ENCODE assay signal across 11 mouse cellular contexts in genomic region chr4:139054300-139054923, GRCm38 (mm10). TPM values are rescaled to one million over a fixed set of nuclear protein-coding genes. Genes with fewer than 3 reads are reported as not detected.
DNase-seq lines count a peak whose midpoint lies in the region; ATAC-seq and TF ChIP-seq lines count a peak whose summit lies in the region.
"Had no signal": no experiment of that assay in that cellular context is flagged by ENCODE, and none has a peak within 500 bp of the region (broad histone marks: within the 10 kb centered on the region; RNA-seq: fewer than 3 reads in every experiment).

No protein-coding gene starts in this region.

- H3K36me3 ChIP-seq in midbrain, embryonic 11.5 days (ENCODE audit: control insufficient read depth, insufficient read depth, low read length) = no peaks in the 10 kb centered on the region
- no peaks in the 10 kb centered on the region for H3K36me3 ChIP-seq in midbrain, embryonic 10.5 days
- no peaks in the 10 kb centered on the region for H3K36me3 ChIP-seq in stomach, postnatal 0 days (ENCODE audit: control insufficient read depth, insufficient read depth, low read length)
- H3K36me3 ChIP-seq: stomach, embryonic 15.5 days had no signal

- H3K9me3 ChIP-seq in midbrain, embryonic 11.5 days (ENCODE audit: control insufficient read depth, low read length) = no peaks in the 10 kb centered on the region
- no peaks in the 10 kb centered on the region for H3K9me3 ChIP-seq in midbrain, embryonic 10.5 days (replicated peaks)
- no peaks in the 10 kb centered on the region for H3K9me3 ChIP-seq in stomach, postnatal 0 days (ENCODE audit: control insufficient read depth, low read length)
- H3K9me3 ChIP-seq: stomach, embryonic 15.5 days had no signal

- 54% methylated on average over 9 of the region's 9 CpGs for WGBS in midbrain, embryonic 11.5 days
- 50% methylated on average over 9 of the region's 9 CpGs for WGBS in midbrain, embryonic 10.5 days
- 55% methylated on average over 9 of the region's 9 CpGs for WGBS in stomach, postnatal 0 days

- H3K9ac ChIP-seq in midbrain, embryonic 11.5 days (ENCODE audit: low read length) = no peak overlapping the region
- no peak overlapping the region for H3K9ac ChIP-seq in stomach, postnatal 0 days (ENCODE audit: low read length)
- H3K9ac ChIP-seq: stomach, embryonic 15.5 days had no signal

- ATAC-seq in midbrain, embryonic 11.5 days (ENCODE audit: low FRiP score) = no peak
- ATAC-seq in stomach, postnatal 0 days (ENCODE audit: low FRiP score, low TSS enrichment) = no peak

- H3K4me1 ChIP-seq in midbrain, embryonic 11.5 days (ENCODE audit: control insufficient read depth, insufficient read depth, low read length) = no peaks in the 10 kb centered on the region
- no peaks in the 10 kb centered on the region for H3K4me1 ChIP-seq in midbrain, embryonic 10.5 days
- H3K4me1 ChIP-seq in stomach, postnatal 0 days (replicated peaks; ENCODE audit: control insufficient read depth, insufficient read depth) = no peaks in the 10 kb centered on the region
- H3K4me1 ChIP-seq: stomach, embryonic 15.5 days had no signal

- peak; percentile 13; the same call in 1 of the 2 replicates for TF ChIP-seq CTCF in stomach, postnatal 0 days (IDR thresholded peaks at IDR 0.05; ENCODE audit: low read depth)

- intact Hi-C loops in left cerebral cortex, postnatal 25 days (cut with DNase I) = no loop called here

- H3K4me3 ChIP-seq in midbrain, embryonic 11.5 days (ENCODE audit: low read depth, low read length) = no peak overlapping the region
- H3K4me3 ChIP-seq in midbrain, embryonic 10.5 days = no peak overlapping the region
- H3K4me3 ChIP-seq in stomach, postnatal 0 days (ENCODE audit: low read depth, low read length) = no peak overlapping the region
- H3K4me3 ChIP-seq: stomach, embryonic 15.5 days had no signal

- H3K27me3 ChIP-seq in midbrain, embryonic 11.5 days (ENCODE audit: control insufficient read depth, insufficient read depth, low read length) = no peaks in the 10 kb centered on the region
- H3K27me3 ChIP-seq in midbrain, embryonic 10.5 days (ENCODE audit: low read depth, poor library complexity, severe bottlenecking) = no peaks in the 10 kb centered on the region
- no peaks in the 10 kb centered on the region for H3K27me3 ChIP-seq in stomach, postnatal 0 days (ENCODE audit: control insufficient read depth, insufficient read depth, low read length)
- H3K27me3 ChIP-seq: stomach, embryonic 15.5 days had no signal

- DNase-seq in adrenal gland, adult 2 months = peak; percentile 13
- DNase-seq in adrenal gland, postnatal 25 days = no peak
- peak; percentile 39 for DNase-seq in midbrain, embryonic 11.5 days (ENCODE audit: low spot score, missing footprints)
- DNase-seq in midbrain, embryonic 10.5 days (ENCODE audit: low spot score) = no peak
- DNase-seq in left cerebral cortex, postnatal 25 days (ENCODE audit: low spot score in 2 of 2) = peak; percentile 60 to 69
- DNase-seq in stomach, postnatal 0 days (ENCODE audit: low spot score) = no peak
- DNase-seq in urinary bladder, adult 2 months (ENCODE audit: low spot score) = no peak
- no peak for DNase-seq in embryo, embryonic 10 days (ENCODE audit: low spot score)
- DNase-seq: gastrocnemius, postnatal 14 days had no signal

- no peak overlapping the region for H3K4me2 ChIP-seq in midbrain, embryonic 11.5 days
- H3K4me2 ChIP-seq in stomach, postnatal 0 days (replicated peaks; ENCODE audit: low read depth) = no peak overlapping the region
- H3K4me2 ChIP-seq: stomach, embryonic 15.5 days had no signal

- TF ChIP-seq EP300 in stomach, postnatal 0 days (optimal IDR thresholded peaks at IDR 0.05) = no peak

- H3K27ac ChIP-seq in midbrain, embryonic 11.5 days (ENCODE audit: low read depth, low read length) = no peak overlapping the region
- H3K27ac ChIP-seq in midbrain, embryonic 10.5 days (replicated peaks) = no peak overlapping the region
- H3K27ac ChIP-seq in stomach, postnatal 0 days (replicated peaks) = no peak overlapping the region
- H3K27ac ChIP-seq: stomach, embryonic 15.5 days had no signal

RNA-seq across cellular contexts. Expression of gene Htr6, which starts 21.0 kb away (rescaled TPM):
- total RNA-seq in adrenal gland, adult 2 months (2021) = under 1 TPM; 0.14 to 0.41 TPM
- polyA plus RNA-seq in adrenal gland, adult 2 months (2012; rRNA removed) = 1.1 and 1.3 TPM in 2 replicates
- 0.33 and 0.52 TPM in 2 replicates for total RNA-seq in adrenal gland, postnatal 25 days (2021)
- polyA plus RNA-seq in midbrain, embryonic 11.5 days (2014; fragmentation: Nextera tagmentation; extraction: Ambion mirVana) = not detected in 2 replicates
- polyA plus RNA-seq in midbrain, embryonic 10.5 days (2016; fragmentation: Nextera tagmentation; extraction: Ambion mirVana) = not detected in 2 replicates
- total RNA-seq in left cerebral cortex, postnatal 25 days (2021) = 1 to 10 TPM; 6.4 to 6.6 TPM
- 0.05 TPM in 1 of 2 replicates, not detected in the other for polyA plus RNA-seq in stomach, postnatal 0 days (2015; fragmentation: Nextera tagmentation; extraction: Ambion mirVana)
- polyA plus RNA-seq in urinary bladder, adult 2 months (2012; rRNA removed) = 0.06 and 0.07 TPM in 2 replicates
- total RNA-seq: gastrocnemius, postnatal 14 days; megakaryocyte-erythroid progenitor cell, adult 5-6 weeks had no signal
- polyA plus RNA-seq: stomach, embryonic 15.5 days had no signal

RNA-seq across cellular contexts. Expression of gene Nbl1, which starts 38.4 kb away (rescaled TPM):
- 10 to 100 TPM; 44.0 to 64.4 TPM for total RNA-seq in adrenal gland, adult 2 months (2021)
- polyA plus RNA-seq in adrenal gland, adult 2 months (2012; rRNA removed) = 135 and 182 TPM in 2 replicates
- total RNA-seq in adrenal gland, postnatal 25 days (2021) = 20.3 and 21.4 TPM in 2 replicates
- 12.7 and 13.6 TPM in 2 replicates for polyA plus RNA-seq in midbrain, embryonic 11.5 days (2014; fragmentation: Nextera tagmentation; extraction: Ambion mirVana)
- polyA plus RNA-seq in midbrain, embryonic 10.5 days (2016; fragmentation: Nextera tagmentation; extraction: Ambion mirVana) = 8.7 and 14.8 TPM in 2 replicates
- 10 to 100 TPM; 65.9 to 78.4 TPM for total RNA-seq in left cerebral cortex, postnatal 25 days (2021)
- 53.6 and 58.9 TPM in 2 replicates for polyA plus RNA-seq in stomach, postnatal 0 days (2015; fragmentation: Nextera tagmentation; extraction: Ambion mirVana)
- polyA plus RNA-seq in urinary bladder, adult 2 months (2012; rRNA removed) = 323 and 360 TPM in 2 replicates
- total RNA-seq: megakaryocyte-erythroid progenitor cell, adult 5-6 weeks had no signal

Comparison
In these comparisons a context has a peak if more than half of its experiments do, and no peak if none do; other contexts are left out.
1. DNase-seq: peak in adrenal gland, adult 2 months (single experiment), midbrain, embryonic 11.5 days (single experiment) and left cerebral cortex, postnatal 25 days (2 of 2); none in adrenal gland, postnatal 25 days (single experiment), midbrain, embryonic 10.5 days (single experiment), stomach, postnatal 0 days (single experiment), urinary bladder, adult 2 months (single experiment) and embryo, embryonic 10 days (single experiment).